Mouse (Mus musculus): Measurements from ENCODE around the gene Tex26. TPM values are rescaled to one million over a fixed set of nuclear protein-coding genes. Genes with fewer than 3 reads are reported as not detected.
A peak's percentile ranks its signal among the peaks of the same experiment; 100 is the strongest.

The Tex26 gene
- polyA plus RNA-seq, 1 experiment from 2014 or later: 0.13 TPM

DNA sequence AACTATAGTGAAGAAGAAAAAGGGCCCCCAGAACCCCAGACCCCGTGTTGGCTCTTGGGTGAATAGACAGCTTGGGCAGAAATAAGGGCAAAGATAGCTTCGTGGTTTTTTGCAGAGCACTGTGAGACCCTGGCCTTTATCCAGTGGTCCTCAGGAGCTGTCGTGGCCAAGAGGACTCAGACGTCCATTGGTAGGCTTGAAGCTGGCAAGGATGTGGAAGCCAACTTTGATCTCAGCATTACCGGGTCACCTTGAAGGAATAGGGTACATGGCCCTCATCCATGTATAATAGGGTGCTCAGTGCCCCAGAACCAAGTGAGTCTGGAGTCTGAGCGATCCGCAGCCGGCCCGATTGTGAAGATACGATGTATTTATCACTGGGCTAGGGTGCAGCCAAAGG is 26.8 kb upstream of the Tex26 start:
- no peak overlapping the region for H3K4me3 ChIP-seq

DNA sequence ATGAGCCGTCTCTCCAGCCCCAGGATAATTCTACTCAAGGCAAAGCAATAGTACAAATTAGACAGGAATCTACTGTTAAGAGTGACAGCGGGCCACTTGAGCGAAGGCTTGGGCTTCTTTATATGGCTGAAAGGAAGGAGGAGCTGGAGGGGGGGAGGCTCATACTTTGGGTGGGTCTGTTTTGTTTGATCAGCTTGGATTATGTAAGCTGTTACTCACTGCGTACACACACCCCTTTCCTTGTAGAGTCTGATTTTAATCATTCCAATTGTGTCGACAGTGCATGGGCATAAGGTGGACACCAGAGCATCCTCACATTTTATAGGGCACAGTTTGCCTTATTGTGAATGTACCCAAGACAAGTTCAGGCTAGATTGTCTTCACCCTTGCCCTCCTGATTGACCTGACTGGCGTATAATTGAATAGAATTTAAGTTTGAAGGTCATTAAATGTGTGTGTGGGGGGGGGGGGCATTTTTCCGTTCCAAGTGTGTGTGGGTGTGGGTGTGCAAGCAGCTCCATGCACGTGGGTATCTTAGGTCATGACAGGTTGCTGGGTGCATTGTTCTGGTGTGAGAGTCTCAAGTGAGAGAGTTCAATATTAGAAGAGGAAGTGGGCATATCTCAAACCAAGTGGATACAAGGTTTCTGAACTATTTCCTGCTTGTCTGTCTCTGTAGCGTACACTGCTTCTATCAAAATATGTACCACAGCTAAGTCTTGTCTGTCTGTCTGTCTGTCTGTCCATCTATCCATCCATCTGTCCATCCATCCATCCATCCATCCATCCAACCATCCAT is 24.9 kb upstream of the Tex26 start:
- 47% methylated on average over 9 of the region's 9 CpGs for WGBS (ENCODE audit: insufficient replicate concordance)
- H3K27me3 ChIP-seq (replicated peaks): peaks cover 24% of the 10 kb centered on the region
- H3K27ac ChIP-seq: no peak overlapping the region
- H3K4me1 ChIP-seq: peaks cover 23% of the 10 kb centered on the region
- no peak for ATAC-seq
- H3K36me3 ChIP-seq: no peaks in the 10 kb centered on the region
- H3K9me3 ChIP-seq (replicated peaks): no peaks in the 10 kb centered on the region
- H3K4me3 ChIP-seq: no peak overlapping the region
- no peak overlapping the region for H3K9ac ChIP-seq
- H3K4me2 ChIP-seq: no peak overlapping the region

More for the DNA sequence above, 26.8 kb upstream of the Tex26 start:
- Histone ChIP-seq H3K27ac (no peak overlapping the region), H3K4me1 (peaks cover 23% of the 10 kb centered on the region), H3K36me3 (no peaks in the 10 kb centered on the region), H3K4me2 (no peak overlapping the region), H3K27me3 (replicated peaks) (peaks cover 24% of the 10 kb centered on the region), H3K9ac (no peak overlapping the region), H3K9me3 (replicated peaks) (no peaks in the 10 kb centered on the region)
- no peak for ATAC-seq
- WGBS (ENCODE audit: insufficient replicate concordance): 66% methylated on average over 10 of the region's 10 CpGs

DNA sequence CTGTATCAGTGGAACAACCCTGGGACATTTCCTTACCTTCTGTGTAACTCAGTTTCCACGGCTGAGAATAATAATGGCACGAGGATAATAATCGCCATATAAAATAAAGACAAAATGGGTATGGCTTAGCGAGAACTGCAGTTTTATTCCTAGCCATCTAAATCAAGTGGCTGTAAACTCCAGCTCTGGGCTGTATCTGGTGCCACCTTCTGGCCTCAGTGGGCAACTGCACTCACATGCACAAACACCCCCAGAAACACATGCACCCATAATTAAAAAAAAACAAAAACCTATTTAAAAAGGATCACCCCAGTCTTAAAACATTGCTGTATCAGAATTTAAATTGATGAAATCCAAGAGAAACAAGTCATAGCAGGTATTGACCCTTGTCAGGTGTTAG is 22.1 kb upstream of the Tex26 start:
- Histone ChIP-seq H3K36me3 (no peaks in the 10 kb centered on the region), H3K9me3 (replicated peaks) (no peaks in the 10 kb centered on the region), H3K4me2 (no peak overlapping the region), H3K4me1 (peaks cover 9% of the 10 kb centered on the region), H3K27ac (no peak overlapping the region), H3K27me3 (replicated peaks) (peaks cover 9% of the 10 kb centered on the region), H3K9ac (no peak overlapping the region), H3K4me3 (no peak overlapping the region)
- no peak for ATAC-seq
- WGBS (ENCODE audit: insufficient replicate concordance): 80% methylated on average over 4 of the region's 4 CpGs

DNA sequence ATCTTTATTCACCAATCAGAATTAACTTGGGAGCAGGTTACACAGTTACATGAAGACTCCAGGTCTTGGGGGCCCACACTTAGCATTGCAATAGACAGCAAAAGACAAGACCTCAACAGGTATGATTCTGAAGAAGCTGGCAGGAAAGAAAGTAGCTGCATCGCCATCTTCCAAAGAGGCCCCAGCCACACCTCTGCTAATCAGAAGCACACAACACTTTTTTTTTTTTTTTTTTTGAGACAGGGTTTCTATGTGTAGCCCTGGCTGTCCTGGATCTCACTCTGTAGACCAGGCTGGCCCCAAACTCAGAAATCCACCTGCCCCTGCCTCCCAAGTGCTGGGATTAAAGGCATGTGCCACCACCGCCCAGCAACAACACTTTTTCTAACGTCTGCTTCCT is 12.9 kb upstream of the Tex26 start:
- no peak overlapping the region for H3K9ac ChIP-seq
- 47% methylated on average over 3 of the region's 3 CpGs for WGBS (ENCODE audit: insufficient replicate concordance)
- H3K27ac ChIP-seq: no peak overlapping the region
- no peak overlapping the region for H3K4me3 ChIP-seq
- ATAC-seq: peak; percentile 52
- H3K36me3 ChIP-seq: no peaks in the 10 kb centered on the region
- no peaks in the 10 kb centered on the region for H3K9me3 ChIP-seq (replicated peaks)
- no peaks in the 10 kb centered on the region for H3K27me3 ChIP-seq (replicated peaks)
- peak overlapping the region; percentile 28 for H3K4me2 ChIP-seq
- peaks cover 36% of the 10 kb centered on the region for H3K4me1 ChIP-seq

DNA sequence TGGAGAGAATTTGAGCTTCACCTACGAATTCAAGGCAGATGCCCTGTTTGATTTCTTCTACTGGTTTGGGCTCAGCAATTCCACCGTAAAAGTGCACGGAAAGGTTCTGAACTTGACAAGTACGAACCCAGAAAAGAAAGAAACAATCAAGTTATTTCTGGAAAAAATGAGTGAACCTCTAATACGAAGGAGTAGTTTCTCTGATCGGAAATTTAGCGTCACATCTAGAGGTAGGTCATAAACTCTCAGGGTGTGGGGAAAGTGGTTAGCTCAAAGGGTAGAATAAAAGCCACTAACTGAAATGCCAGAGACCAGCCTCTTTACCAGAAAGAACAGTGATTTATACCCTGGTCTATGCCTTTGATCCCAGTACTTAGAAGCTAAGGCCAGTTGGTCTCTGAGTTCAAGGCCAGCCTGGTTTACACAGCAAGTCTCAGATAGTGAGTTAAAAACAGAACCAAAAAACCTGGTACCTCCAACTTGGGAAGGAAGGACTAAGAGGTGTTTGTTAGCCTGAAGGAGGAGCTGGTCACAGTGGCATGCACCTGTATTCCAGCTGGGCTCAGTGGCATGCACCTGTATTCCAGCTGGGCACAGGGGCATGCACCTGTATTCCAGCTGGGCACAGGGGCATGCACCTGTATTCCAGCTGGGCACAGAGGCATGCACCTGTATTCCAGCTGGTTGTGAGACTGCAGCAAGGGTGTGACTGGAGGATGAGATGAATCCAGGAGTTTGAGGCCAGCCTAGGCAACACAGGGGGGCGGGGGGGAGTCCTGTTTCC is 12.0 kb upstream of the Tex26 start:
- no peak overlapping the region for H3K9ac ChIP-seq
- H3K4me2 ChIP-seq: peak overlapping the region; percentile 43
- WGBS (ENCODE audit: insufficient replicate concordance): 77% methylated on average over 8 of the region's 8 CpGs
- ATAC-seq: no peak
- no peaks in the 10 kb centered on the region for H3K9me3 ChIP-seq (replicated peaks)
- no peak overlapping the region for H3K4me3 ChIP-seq
- H3K36me3 ChIP-seq: no peaks in the 10 kb centered on the region
- H3K27ac ChIP-seq: peak overlapping the region; percentile 69
- peaks cover 36% of the 10 kb centered on the region for H3K4me1 ChIP-seq
- no peaks in the 10 kb centered on the region for H3K27me3 ChIP-seq (replicated peaks)

DNA sequence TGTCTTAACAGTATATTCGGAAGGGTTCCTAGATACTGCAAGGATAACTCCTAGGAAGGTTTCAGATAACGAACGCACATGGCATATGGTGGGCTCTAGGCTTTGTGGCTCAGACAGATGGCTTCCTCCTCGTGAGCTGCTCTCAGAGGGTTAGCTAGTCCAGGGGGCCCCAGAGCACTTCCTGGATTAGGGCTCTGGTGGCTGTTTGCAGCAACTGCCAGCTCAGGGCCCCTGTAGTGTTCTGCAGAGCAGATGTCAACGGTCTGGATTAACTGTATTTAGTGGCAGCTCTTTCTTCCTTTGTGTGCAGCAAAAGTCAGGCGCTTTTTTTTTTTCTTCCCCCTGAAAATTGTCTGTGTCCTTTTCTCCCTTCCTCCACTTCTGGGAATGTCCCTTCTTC is 11.1 kb upstream of the Tex26 start:
- Histone ChIP-seq H3K4me1 (peaks cover 36% of the 10 kb centered on the region), H3K27ac (peak overlapping the region; percentile 69), H3K36me3 (no peaks in the 10 kb centered on the region), H3K4me3 (no peak overlapping the region), H3K9me3 (replicated peaks) (no peaks in the 10 kb centered on the region), H3K27me3 (replicated peaks) (no peaks in the 10 kb centered on the region), H3K9ac (no peak overlapping the region), H3K4me2 (peak overlapping the region; percentile 43)
- WGBS (ENCODE audit: insufficient replicate concordance): 5% methylated on average over 6 of the region's 6 CpGs
- peak; percentile 82 for ATAC-seq

DNA sequence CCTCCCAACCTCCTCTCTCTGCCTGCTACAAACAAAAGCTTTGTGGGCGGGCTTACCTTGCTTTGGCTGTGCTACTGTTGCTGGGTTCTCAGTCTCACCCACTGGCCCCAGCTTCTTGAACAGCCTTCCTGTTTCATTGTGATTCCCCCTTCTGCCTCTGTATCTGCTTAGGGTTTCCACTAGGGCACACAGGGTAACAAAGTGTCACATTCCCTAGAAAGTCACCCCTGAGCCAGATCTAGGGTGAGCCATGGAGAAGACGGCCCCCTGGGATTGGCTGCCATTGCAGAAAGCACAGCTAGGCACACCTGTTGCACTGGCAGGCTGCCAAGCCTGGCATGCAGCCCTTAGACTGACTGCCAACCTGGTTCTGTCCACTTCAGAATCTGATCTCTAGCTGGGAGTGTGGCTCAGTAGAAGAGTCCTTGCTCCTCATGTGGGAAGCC is 10.6 kb upstream of the Tex26 start:
- no peaks in the 10 kb centered on the region for H3K9me3 ChIP-seq (replicated peaks)
- no peak overlapping the region for H3K9ac ChIP-seq
- peak overlapping the region; percentile 43; the same call in 1 of the 2 replicates for H3K4me2 ChIP-seq
- H3K4me1 ChIP-seq: peaks cover 38% of the 10 kb centered on the region
- no peaks in the 10 kb centered on the region for H3K27me3 ChIP-seq (replicated peaks)
- whole genome bisulfite sequencing (ENCODE audit: insufficient replicate concordance): 50% methylated on average over 2 of the region's 2 CpGs
- peak; percentile 45; the same call in 1 of the 2 replicates for ATAC-seq
- no peak overlapping the region for H3K4me3 ChIP-seq
- H3K27ac ChIP-seq: peak overlapping the region; percentile 69
- H3K36me3 ChIP-seq: no peaks in the 10 kb centered on the region

DNA sequence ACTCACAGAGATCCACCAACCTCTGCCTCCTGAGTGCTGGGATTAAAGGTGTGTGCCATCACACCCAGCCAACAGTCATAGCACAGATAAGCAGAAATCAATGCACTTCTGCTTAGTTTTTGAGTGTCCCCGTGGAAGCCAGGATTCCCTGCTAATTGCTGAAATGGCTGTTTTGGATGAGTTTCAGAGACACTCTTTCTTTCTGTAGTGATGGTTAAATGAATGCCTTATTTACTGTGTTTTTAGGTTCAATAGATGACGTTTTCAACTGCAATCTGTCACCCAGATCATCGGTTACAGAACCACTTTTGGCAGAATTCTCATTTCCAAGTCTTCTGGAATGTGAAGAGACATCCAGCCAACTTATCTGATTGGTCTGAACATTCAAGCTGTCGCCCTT is 9.9 kb upstream of the Tex26 start:
- no peak overlapping the region for H3K4me2 ChIP-seq
- no peaks in the 10 kb centered on the region for H3K9me3 ChIP-seq (replicated peaks)
- no peak overlapping the region; the same call in 1 of the 2 replicates for H3K27ac ChIP-seq
- H3K9ac ChIP-seq: no peak overlapping the region
- WGBS (ENCODE audit: insufficient replicate concordance): 61% methylated on average over 4 of the region's 4 CpGs
- no peaks in the 10 kb centered on the region for H3K27me3 ChIP-seq (replicated peaks)
- H3K4me1 ChIP-seq: peaks cover 45% of the 10 kb centered on the region
- no peak overlapping the region for H3K4me3 ChIP-seq
- ATAC-seq: no peak
- H3K36me3 ChIP-seq: no peaks in the 10 kb centered on the region

DNA sequence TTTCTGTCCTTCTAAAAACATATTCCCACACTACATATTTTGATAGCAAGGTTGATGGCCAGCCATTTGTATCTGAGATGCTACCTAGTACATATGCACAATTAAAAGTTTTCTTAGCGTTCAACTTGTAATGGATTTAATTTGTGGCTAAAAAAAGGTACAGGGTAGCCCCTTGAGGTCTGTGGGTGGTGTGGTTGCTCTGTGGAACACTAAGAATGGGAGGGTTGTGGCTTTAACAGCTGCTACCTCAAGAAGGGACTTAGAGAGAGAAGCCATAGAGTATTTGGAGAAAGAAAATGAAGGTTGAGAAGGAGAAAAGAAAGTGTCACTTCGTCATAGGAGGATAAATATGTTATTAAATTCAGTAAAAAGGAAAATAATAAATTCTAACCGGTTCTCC is 8.5 kb upstream of the Tex26 start:
- 72% methylated on average over 3 of the region's 3 CpGs for WGBS (ENCODE audit: insufficient replicate concordance)
- no peak for ATAC-seq

DNA sequence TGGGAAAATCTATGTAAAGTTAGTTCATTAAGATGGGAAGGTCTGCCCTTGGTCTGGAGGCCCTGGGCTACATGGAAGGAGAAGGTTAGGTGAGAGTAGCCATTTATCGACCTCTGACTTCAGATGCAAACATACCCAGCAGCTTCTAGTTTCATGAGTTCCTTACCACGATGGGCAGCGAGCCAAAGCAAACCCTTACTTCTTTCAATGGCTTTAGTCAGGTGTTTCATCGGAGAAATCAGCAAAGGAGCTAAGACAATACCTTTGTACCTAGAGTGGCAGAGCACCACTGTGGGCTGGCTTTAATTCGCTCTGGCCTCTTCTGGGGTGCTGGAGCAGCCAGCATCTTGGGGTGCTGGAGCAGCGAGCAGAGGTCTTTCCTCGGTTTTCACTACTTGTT is 5.8 kb upstream of the Tex26 start:
- Histone ChIP-seq H3K27me3 (replicated peaks) (no peaks in the 10 kb centered on the region), H3K27ac (no peak overlapping the region), H3K4me3 (no peak overlapping the region), H3K9me3 (replicated peaks) (no peaks in the 10 kb centered on the region), H3K36me3 (no peaks in the 10 kb centered on the region), H3K4me2 (no peak overlapping the region; the same call in 1 of the 2 replicates), H3K9ac (no peak overlapping the region), H3K4me1 (peaks cover 48% of the 10 kb centered on the region)
- 64% methylated on average over 7 of the region's 7 CpGs for WGBS (ENCODE audit: insufficient replicate concordance)
- no peak for ATAC-seq

More for the DNA sequence above, 8.5 kb upstream of the Tex26 start:
- H3K27me3 ChIP-seq (replicated peaks): no peaks in the 10 kb centered on the region
- H3K9me3 ChIP-seq (replicated peaks): no peaks in the 10 kb centered on the region
- H3K4me3 ChIP-seq: no peak overlapping the region
- H3K9ac ChIP-seq: no peak overlapping the region
- no peak overlapping the region for H3K27ac ChIP-seq
- H3K36me3 ChIP-seq: no peaks in the 10 kb centered on the region
- H3K4me2 ChIP-seq: no peak overlapping the region
- peaks cover 56% of the 10 kb centered on the region for H3K4me1 ChIP-seq

DNA sequence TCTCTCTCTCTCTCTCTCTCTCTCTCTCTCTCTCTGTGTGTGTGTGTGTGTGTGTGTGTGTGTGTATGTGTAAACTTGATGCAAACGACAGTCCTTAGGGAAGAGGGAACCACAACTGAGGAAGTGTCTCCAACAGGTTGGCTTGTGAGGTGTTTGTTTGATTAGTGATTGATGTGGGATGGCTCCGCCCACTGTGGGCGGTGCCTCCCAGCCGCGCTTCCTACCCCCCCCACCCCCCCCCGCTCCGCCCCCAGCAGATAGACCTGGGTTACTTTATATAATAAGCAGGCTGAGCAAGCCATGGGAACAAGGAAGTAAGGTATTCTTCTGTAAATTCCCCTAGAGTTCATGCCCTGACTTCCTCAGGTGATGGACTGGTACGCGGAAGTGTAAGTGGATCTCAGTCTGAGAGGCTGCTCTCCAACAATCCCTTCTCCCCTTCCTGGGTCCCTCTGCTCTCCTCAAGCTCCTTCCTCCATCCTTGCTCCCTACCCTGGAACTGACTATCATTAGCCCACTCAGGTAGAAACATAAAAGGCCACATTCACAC is 5.2 kb upstream of the Tex26 start:
- Histone ChIP-seq H3K4me2 (peak overlapping the region; percentile 26; the same call in 1 of the 2 replicates), H3K27ac (no peak overlapping the region)
- no peak for ATAC-seq

DNA sequence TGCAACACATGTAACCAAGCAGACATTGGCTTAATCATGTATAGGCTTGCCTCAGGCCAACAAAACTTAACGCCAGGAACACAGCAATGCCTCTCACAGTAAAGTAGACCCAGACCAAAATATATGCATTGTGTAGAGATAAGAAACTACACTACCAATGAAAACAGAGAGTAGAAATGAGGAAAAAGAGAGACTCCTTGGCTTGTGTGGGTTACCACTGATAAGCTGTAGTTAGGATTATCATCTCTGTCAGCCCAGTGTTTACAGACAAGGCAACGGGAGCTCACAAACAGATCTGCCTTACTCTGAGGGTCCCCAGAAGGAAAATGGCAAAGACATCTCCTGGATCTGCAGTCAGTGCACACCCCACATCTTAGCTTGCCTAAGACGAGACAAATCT is 2.9 kb upstream of the Tex26 start:
- Histone ChIP-seq H3K27me3 (replicated peaks) (peaks cover 6% of the 10 kb centered on the region; the same call in 1 of the 2 replicates), H3K27ac (peak overlapping the region; percentile 75), H3K36me3 (no peaks in the 10 kb centered on the region), H3K9ac (0 out of 2 replicates have a peak overlapping the region, but pooled peaks have one; percentile 37), H3K4me2 (peak overlapping the region; percentile 42), H3K9me3 (replicated peaks) (no peaks in the 10 kb centered on the region), H3K4me3 (no peak overlapping the region), H3K4me1 (peaks cover 66% of the 10 kb centered on the region)
- peak; percentile 80 for ATAC-seq
- WGBS (ENCODE audit: insufficient replicate concordance): 12% methylated on average over 3 of the region's 3 CpGs

More for the DNA sequence above, 5.2 kb upstream of the Tex26 start:
- Histone ChIP-seq H3K9me3 (replicated peaks) (no peaks in the 10 kb centered on the region), H3K27me3 (replicated peaks) (no peaks in the 10 kb centered on the region), H3K4me3 (no peak overlapping the region), H3K36me3 (no peaks in the 10 kb centered on the region), H3K9ac (no peak overlapping the region), H3K4me1 (peaks cover 48% of the 10 kb centered on the region)
- 20% methylated on average over 8 of the region's 9 CpGs for WGBS (ENCODE audit: insufficient replicate concordance)
